Mouse (Mus musculus) kidney, postnatal 0 days (tissue): ENCODE data around the gene Irak4. TPM values are rescaled to one million over a fixed set of nuclear protein-coding genes. Genes with fewer than 3 reads are reported as not detected.

Source experiments
- ATAC-seq: fragments of 200-750 bp; cut with Nextera tagmentation; replicated peaks from 2 replicates; pipeline ENCODE4 v1.8.0; 2017; ENCODE audit warnings: low read depth, moderate number of reproducible peaks, moderate TSS enrichment, moderate library complexity; ENCODE audit not compliant: low FRiP score
- DNase-seq: peaks from one replicate; pipeline ENCODE4 v3.0.0-alpha.2; 2016; ENCODE audit warnings: low spot score
- H3K27ac ChIP-seq: fragments of 300-500 bp; sonication (generic); 2 replicates; pipeline ENCODE4 v1.5.1; 2014; ENCODE audit warnings: mild to moderate bottlenecking
- H3K27me3 ChIP-seq: fragments of 300-500 bp; sonication (generic); 2 replicates; pipeline ENCODE4 v1.6.1; 2014; ENCODE audit warnings: low read length, mixed read lengths; ENCODE audit not compliant: insufficient read depth
- H3K36me3 ChIP-seq: fragments of 300-500 bp; sonication (generic); 2 replicates; pipeline ENCODE4 v1.6.1; 2014; ENCODE audit warnings: low read length, mixed read lengths; ENCODE audit not compliant: insufficient read depth
- H3K4me1 ChIP-seq: fragments of 300-500 bp; sonication (generic); replicated peaks from 2 replicates; pipeline ENCODE4 v1.6.1; 2014; ENCODE audit warnings: antibody characterized with exemption, low read length, mixed read lengths; ENCODE audit not compliant: insufficient read depth
- H3K4me2 ChIP-seq: fragments of 300-500 bp; sonication (generic); 2 replicates; pipeline ENCODE4 v1.6.1; 2014; ENCODE audit warnings: mild to moderate bottlenecking, low read length, moderate library complexity, mixed read lengths
- H3K4me3 ChIP-seq: fragments of 300-500 bp; sonication (generic); replicated peaks from 2 replicates; pipeline ENCODE4 v1.5.1; 2014; ENCODE audit warnings: low read depth, low read length
- H3K9ac ChIP-seq: fragments of 300-500 bp; sonication (generic); 2 replicates; pipeline ENCODE4 v1.6.1; 2014; ENCODE audit warnings: low read depth, low read length
- H3K9me3 ChIP-seq: fragments of 300-500 bp; sonication (generic); replicated peaks from 2 replicates; pipeline ENCODE4 v1.6.1; 2016; ENCODE audit warnings: low read length, inconsistent platforms, mixed read lengths
- CTCF ChIP-seq: IDR thresholded peaks from 2 replicates; pipeline ENCODE4 v1.5.1; 2016; ENCODE audit warnings: antibody characterized with exemption, low read depth, mild to moderate bottlenecking, moderate library complexity
- WGBS: fragments of 180-500 bp; shearing (Covaris S2); extraction: QIAGEN DNeasy Blood & Tissue Kit; methylation state at CpG from one replicate; pipeline ENCODE4 v1.1.7; 2014; 5-methylcytosine and 5-hydroxymethylcytosine counted together
- polyA plus RNA-seq: library from polyadenylated mRNA; unstranded; fragments of >200 nt; fragmentation: Nextera tagmentation; extraction: Ambion mirVana; gene quantifications from 2 replicates; pipeline ENCODE4 v1.2.1, GENCODE M21; 2015

The Irak4 gene
- polyA plus RNA-seq, 1 experiment from 2014 or later: 14.9 TPM

DNA sequence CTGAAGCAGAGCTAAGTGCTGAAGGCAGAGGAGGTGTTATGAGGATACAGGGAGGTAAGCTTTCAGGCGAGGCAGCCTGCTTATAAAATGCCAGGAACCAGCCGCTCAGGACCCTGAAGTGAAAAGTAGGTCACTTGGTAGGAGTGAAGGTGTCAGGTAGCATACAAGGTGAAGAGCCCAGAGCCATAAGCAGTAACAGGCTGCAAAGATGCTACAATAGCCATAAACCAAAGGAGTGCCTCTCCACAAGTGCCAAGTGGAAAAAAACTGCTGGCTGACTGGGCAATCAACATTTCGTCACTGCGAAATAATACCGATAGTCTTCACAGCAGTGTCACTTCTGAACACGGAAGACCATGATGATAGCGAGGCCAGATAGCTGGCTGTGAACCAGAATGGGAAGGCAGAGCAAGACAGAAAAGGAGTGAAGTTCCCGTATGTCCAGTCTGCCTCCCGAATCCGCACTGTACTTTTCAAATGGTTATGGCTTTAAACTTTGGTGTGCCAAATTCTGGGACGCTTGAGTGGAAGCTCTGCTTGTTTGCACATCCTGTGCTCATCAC, 56.8 kb downstream of the Irak4 start:
- Histone ChIP-seq H3K36me3 (no peaks in the 10 kb centered on the region), H3K4me2 (no peak overlapping the region), H3K27me3 (no peaks in the 10 kb centered on the region; the same call in 1 of the 2 replicates), H3K4me1 (no peaks in the 10 kb centered on the region), H3K9ac (no peak overlapping the region), H3K9me3 (no peaks in the 10 kb centered on the region), H3K4me3 (no peak overlapping the region), H3K27ac (no peak overlapping the region)
- no peak for ATAC-seq
- TF ChIP-seq CTCF: no peak
- no peak for DNase-seq
- 52% methylated on average over 11 of the region's 11 CpGs for WGBS

DNA sequence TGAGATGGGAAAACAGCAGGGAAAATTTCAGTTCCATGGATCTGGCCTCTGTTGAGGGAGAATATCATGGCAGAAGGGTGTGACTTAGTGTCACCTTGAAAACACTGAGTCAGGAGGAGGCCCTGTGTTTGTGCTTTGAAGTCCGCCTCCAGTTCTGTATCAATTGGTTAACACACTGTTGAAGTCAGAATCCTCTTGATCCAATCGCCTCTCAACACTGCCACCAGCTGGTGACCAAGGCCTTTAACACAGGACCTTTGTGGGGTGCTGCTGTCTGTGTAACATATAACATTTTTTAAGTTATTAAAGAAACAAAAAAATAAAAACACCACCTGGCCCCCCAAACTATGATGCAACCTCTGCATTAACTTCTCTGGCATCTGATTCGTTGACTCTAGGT, 57.9 kb downstream of the Irak4 start:
- no peak overlapping the region for H3K27ac ChIP-seq
- DNase-seq (peak; percentile 65), ATAC-seq (no peak)
- H3K4me3 ChIP-seq: no peak overlapping the region
- H3K9me3 ChIP-seq: no peaks in the 10 kb centered on the region
- H3K36me3 ChIP-seq: no peaks in the 10 kb centered on the region
- WGBS: 30% methylated on average over 3 of the region's 3 CpGs
- no peak overlapping the region for H3K4me2 ChIP-seq
- peak; percentile 72 for TF ChIP-seq CTCF
- no peak overlapping the region for H3K9ac ChIP-seq
- no peaks in the 10 kb centered on the region for H3K4me1 ChIP-seq
- no peaks in the 10 kb centered on the region; the same call in 1 of the 2 replicates for H3K27me3 ChIP-seq

DNA sequence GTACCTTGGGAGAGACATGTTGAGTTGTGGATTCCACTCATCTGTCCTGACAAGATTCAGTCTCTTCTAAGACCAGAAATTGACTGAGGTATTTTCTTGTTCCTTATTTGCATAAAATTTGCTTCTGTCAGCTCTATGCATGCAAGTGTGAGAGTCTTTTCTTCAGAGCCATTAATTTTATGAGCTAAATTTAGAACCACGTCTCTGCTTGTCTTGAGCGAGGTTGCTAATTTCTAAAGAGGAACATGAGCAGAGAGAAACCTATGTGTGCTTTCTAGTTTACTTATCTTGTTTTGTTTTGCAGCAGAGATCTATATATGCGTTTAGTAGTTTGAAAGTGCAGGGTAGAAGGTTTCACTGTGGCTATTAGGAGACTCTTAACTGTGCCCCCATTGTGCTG, 59.0 kb downstream of the Irak4 start:
- DNase-seq (no peak), ATAC-seq (no peak)
- no peak overlapping the region for H3K27ac ChIP-seq
- H3K9ac ChIP-seq: no peak overlapping the region
- H3K27me3 ChIP-seq: no peaks in the 10 kb centered on the region; the same call in 1 of the 2 replicates
- H3K36me3 ChIP-seq: no peaks in the 10 kb centered on the region
- 38% methylated on average over 3 of the region's 3 CpGs for WGBS
- no peak overlapping the region for H3K4me3 ChIP-seq
- no peaks in the 10 kb centered on the region for H3K4me1 ChIP-seq
- H3K9me3 ChIP-seq: no peaks in the 10 kb centered on the region
- H3K4me2 ChIP-seq: no peak overlapping the region
- TF ChIP-seq CTCF: no peak

DNA sequence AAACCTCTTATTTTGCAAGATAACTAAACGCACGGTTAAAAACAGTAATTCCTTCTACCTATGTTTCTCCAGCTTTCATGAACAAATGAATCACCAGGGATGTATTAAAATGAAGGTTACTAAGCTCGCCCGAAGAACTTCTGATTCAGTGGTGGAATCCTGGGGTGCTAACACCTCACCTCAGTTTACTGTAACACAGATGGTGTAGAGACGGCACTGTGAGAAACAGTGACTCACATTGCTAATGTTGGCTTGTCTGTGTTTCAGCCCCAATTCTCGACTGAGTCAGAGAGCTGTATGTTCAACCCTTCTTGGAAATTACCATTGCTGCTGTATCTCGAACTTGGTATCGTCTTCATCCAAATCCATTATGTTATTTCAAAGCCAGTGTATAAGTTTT, 64.3 kb downstream of the Irak4 start:
- WGBS: 90% methylated on average over 8 of the region's 8 CpGs
- no peak overlapping the region for H3K4me2 ChIP-seq
- TF ChIP-seq CTCF: no peak
- H3K4me3 ChIP-seq: no peak overlapping the region
- H3K4me1 ChIP-seq: no peaks in the 10 kb centered on the region
- no peak overlapping the region for H3K27ac ChIP-seq
- H3K9ac ChIP-seq: no peak overlapping the region
- H3K27me3 ChIP-seq: no peaks in the 10 kb centered on the region
- H3K36me3 ChIP-seq: no peaks in the 10 kb centered on the region
- ATAC-seq (no peak), DNase-seq (no peak)
- H3K9me3 ChIP-seq: no peaks in the 10 kb centered on the region

DNA sequence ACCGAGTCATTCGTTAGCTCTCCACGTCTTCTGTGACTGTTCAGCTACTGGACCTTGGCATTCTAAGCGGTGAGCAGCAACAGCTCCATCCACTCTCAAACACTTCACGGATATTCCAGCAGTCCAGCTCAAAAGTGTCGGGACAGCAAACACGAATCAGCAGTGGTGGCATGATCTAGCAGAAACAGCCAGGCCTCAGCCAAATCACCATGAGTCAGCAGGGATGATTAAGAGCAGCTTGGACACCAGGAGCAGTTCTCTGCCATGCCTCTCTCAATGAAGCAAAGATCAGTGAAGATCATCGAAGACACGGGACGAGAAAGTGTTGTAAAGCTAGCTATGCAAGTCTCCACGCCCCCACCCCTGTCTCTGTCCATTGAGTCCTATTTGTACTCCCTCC, 72.6 kb downstream of the Irak4 start:
- H3K27me3 ChIP-seq: no peaks in the 10 kb centered on the region
- DNase-seq: no peak
- H3K27ac ChIP-seq: no peak overlapping the region
- no peak for ATAC-seq
- no peaks in the 10 kb centered on the region for H3K36me3 ChIP-seq
- H3K4me2 ChIP-seq: no peak overlapping the region
- 92% methylated on average over 11 of the region's 11 CpGs for WGBS
- no peak overlapping the region for H3K9ac ChIP-seq
- H3K4me3 ChIP-seq: no peak overlapping the region
- no peaks in the 10 kb centered on the region for H3K9me3 ChIP-seq
- no peaks in the 10 kb centered on the region for H3K4me1 ChIP-seq
- TF ChIP-seq CTCF: no peak

DNA sequence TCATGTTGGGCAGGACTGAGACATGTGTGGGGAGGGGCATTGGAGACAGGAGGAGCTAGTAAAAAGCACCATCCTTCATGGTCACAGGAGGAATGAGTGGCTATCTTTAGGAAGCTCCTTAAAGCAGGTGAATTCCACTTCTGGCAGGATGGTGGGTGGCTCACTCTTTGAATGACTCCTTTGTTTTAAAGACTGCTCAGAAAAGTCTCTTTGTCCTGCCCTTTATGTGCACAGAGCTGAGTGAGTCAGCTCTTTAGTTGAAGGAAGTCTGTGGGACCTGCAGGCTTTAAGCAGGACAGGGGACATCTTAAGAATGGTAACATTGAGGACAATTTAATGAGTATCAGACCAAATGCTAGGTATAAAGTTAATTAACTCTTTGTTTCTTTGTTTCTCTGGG, 77.5 kb downstream of the Irak4 start:
- Histone ChIP-seq H3K4me3 (no peak overlapping the region), H3K27me3 (no peaks in the 10 kb centered on the region), H3K4me2 (no peak overlapping the region), H3K36me3 (no peaks in the 10 kb centered on the region), H3K4me1 (no peaks in the 10 kb centered on the region), H3K27ac (no peak overlapping the region), H3K9me3 (no peaks in the 10 kb centered on the region), H3K9ac (no peak overlapping the region)
- DNase-seq: no peak
- no peak for ATAC-seq
- TF ChIP-seq CTCF: no peak

DNA sequence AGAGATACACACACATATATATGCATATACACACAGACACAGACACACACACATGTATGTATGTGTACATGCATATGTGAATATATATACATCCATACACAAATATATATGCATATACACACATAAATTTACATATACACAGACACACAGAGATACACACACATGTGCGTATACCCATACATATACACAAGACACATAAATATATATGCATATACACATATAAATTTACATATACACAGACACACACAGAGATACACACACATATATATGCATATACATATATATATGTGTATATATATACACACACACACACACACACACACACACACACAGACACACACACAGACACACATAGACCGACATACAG, 85.0 kb downstream of the Irak4 start:
- H3K9ac ChIP-seq: no peak overlapping the region
- H3K4me1 ChIP-seq: no peaks in the 10 kb centered on the region
- H3K4me3 ChIP-seq: peak overlapping the region; percentile 57
- ATAC-seq (no peak), DNase-seq (no peak)
- WGBS: 44% methylated on average over 2 of the region's 2 CpGs
- no peaks in the 10 kb centered on the region for H3K27me3 ChIP-seq
- no peaks in the 10 kb centered on the region for H3K9me3 ChIP-seq
- no peak for TF ChIP-seq CTCF
- H3K27ac ChIP-seq: no peak overlapping the region
- H3K4me2 ChIP-seq: peak overlapping the region; percentile 95
- no peaks in the 10 kb centered on the region for H3K36me3 ChIP-seq
